Mouse (Mus musculus) E14TG2a.4 (cell line): ENCODE measurements at regions not wholly inside any gene's neighbourhood (a gene's known extent, or its start where the extent isn't known, plus 50 kb on each side); places are given as distances from the start of the nearest gene placed in this dataset.

Source experiments
- H3K27me3 ChIP-seq: 2 replicates; pipeline ENCODE4 v1.6.1; 2014; ENCODE audit warnings: low read length, control low read depth; ENCODE audit not compliant: insufficient read depth
- H3K36me3 ChIP-seq: 2 replicates; pipeline ENCODE4 v1.6.1; 2014; ENCODE audit warnings: low read length, control low read depth; ENCODE audit not compliant: insufficient read depth
- H3K4me1 ChIP-seq: replicated peaks from 2 replicates; pipeline ENCODE4 v1.6.1; 2014; ENCODE audit warnings: low read depth, low read length, control low read depth
- H3K4me3 ChIP-seq: replicated peaks from 2 replicates; pipeline ENCODE4 v1.5.1; 2014; ENCODE audit warnings: mild to moderate bottlenecking, low read length
- H3K9me3 ChIP-seq: 2 replicates; pipeline ENCODE4 v1.6.1; 2014; ENCODE audit warnings: low read length, control low read depth
- CTCF ChIP-seq: conservative IDR thresholded peaks from 2 replicates; pipeline ENCODE4 v1.5.1; 2014; ENCODE audit warnings: low read length
- NANOG ChIP-seq: IDR thresholded peaks from 2 replicates; pipeline ENCODE4 v1.6.1; 2014; ENCODE audit warnings: borderline replicate concordance, low read length, mixed read lengths
- POU5F1 ChIP-seq: IDR thresholded peaks from 2 replicates; pipeline ENCODE4 v1.6.1; 2014; ENCODE audit warnings: low read length, borderline replicate concordance

GRCm38 (mm10) chr7:136104021-136104420 lies 387.9 kb upstream of the Mki67 start:
- H3K4me3 ChIP-seq, result no peak overlapping the region
- no peaks in the 10 kb centered on the region for H3K9me3 ChIP-seq
- H3K4me1 ChIP-seq, result no peaks in the 10 kb centered on the region
- no peaks in the 10 kb centered on the region for H3K36me3 ChIP-seq
- no peaks in the 10 kb centered on the region for H3K27me3 ChIP-seq
- no peak for TF ChIP-seq POU5F1
- no peak for TF ChIP-seq NANOG
- no peak for TF ChIP-seq CTCF

DNA sequence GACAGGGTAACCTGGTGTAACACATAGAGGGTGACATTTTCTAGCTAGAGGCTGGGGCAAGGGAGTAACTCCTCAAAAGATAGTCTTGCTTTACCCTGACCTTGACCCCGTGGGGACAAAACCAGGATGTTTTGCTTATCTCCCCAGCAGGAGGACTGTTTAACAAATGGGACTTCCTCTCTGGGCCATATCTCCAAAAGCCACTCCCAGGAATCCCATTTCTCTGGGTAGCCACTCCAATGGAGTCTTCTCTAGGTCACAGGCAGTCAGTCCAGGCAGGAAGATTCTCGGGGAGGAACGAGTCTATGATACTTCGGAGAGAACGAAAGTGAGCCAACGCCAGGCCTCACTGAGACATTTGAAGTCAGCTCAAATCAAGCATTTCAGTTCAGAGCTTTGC lies 396.0 kb upstream of the Mki67 start:
- no peak for TF ChIP-seq NANOG
- no peak for TF ChIP-seq CTCF
- TF ChIP-seq POU5F1, result no peak
- no peaks in the 10 kb centered on the region for H3K36me3 ChIP-seq
- H3K9me3 ChIP-seq, result no peaks in the 10 kb centered on the region
- H3K4me3 ChIP-seq, result no peak overlapping the region
- H3K27me3 ChIP-seq, result no peaks in the 10 kb centered on the region
- peaks cover 11% of the 10 kb centered on the region for H3K4me1 ChIP-seq

DNA sequence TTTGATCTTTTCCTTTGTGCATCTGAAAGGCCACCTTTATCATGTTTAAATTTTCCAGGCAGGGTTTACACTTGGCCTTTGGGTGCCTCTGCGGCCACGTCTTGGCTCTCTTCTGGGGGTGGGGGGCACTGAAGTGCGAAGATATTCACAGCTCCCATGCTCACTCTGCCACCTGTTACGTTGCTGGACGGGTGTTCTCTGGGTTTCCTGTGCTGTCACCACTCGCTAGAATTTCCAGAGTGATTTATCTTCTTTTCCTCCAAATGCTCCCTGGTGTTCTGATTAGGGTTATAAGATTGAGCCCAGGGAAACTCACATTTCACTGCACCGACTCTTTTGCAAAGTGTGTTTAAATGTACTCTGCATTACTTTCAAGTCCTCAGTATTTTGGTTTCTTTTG lies 404.8 kb upstream of the Mki67 start:
- Histone ChIP-seq H3K4me1 (no peaks in the 10 kb centered on the region), H3K36me3 (no peaks in the 10 kb centered on the region), H3K27me3 (no peaks in the 10 kb centered on the region), H3K9me3 (no peaks in the 10 kb centered on the region), H3K4me3 (no peak overlapping the region)
- TF ChIP-seq NANOG (no peak), CTCF (no peak), POU5F1 (no peak)

GRCm38 (mm10) chr7:136121406-136121805 lies 405.2 kb upstream of the Mki67 start:
- 0 out of 2 replicates have a peak, but pooled peaks have one; percentile 5 for TF ChIP-seq CTCF
- no peak for TF ChIP-seq POU5F1
- Histone ChIP-seq H3K27me3 (no peaks in the 10 kb centered on the region), H3K36me3 (no peaks in the 10 kb centered on the region), H3K4me1 (no peaks in the 10 kb centered on the region), H3K4me3 (no peak overlapping the region), H3K9me3 (no peaks in the 10 kb centered on the region)

DNA sequence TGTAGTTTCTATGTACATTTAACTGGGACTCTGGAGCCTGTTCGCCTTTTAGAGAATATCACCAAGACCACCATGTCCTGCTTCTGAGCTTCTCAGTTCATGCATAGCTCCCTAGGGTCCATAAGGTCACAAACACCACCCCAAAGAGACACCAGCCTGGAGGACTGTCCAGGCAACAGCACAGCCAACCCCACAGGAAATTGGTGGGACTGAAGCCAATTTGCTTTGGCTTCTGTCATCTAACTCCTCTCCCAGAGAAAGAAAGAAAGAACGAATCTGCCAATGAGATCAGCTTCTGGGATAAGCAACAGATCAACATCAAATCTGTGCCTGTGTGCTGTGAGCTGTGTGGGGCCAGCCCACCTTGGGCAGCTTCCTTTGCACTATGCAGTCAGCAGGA lies 408.6 kb upstream of the Mki67 start:
- Histone ChIP-seq H3K27me3 (no peaks in the 10 kb centered on the region), H3K36me3 (no peaks in the 10 kb centered on the region), H3K4me3 (no peak overlapping the region), H3K4me1 (no peaks in the 10 kb centered on the region), H3K9me3 (no peaks in the 10 kb centered on the region)
- no peak for TF ChIP-seq CTCF
- no peak for TF ChIP-seq NANOG
- TF ChIP-seq POU5F1, result no peak

GRCm38 (mm10) chr7:136126393-136126792 lies 410.2 kb upstream of the Mki67 start:
- Histone ChIP-seq H3K36me3 (no peaks in the 10 kb centered on the region), H3K4me1 (no peaks in the 10 kb centered on the region), H3K9me3 (no peaks in the 10 kb centered on the region), H3K4me3 (no peak overlapping the region), H3K27me3 (no peaks in the 10 kb centered on the region)
- TF ChIP-seq NANOG, result no peak
- TF ChIP-seq CTCF, result no peak

- TF ChIP-seq POU5F1, result no peak
- no peak for TF ChIP-seq NANOG
- no peak for TF ChIP-seq CTCF
- no peaks in the 10 kb centered on the region for H3K9me3 ChIP-seq
- H3K27me3 ChIP-seq, result no peaks in the 10 kb centered on the region
- no peaks in the 10 kb centered on the region for H3K36me3 ChIP-seq
- H3K4me1 ChIP-seq, result no peaks in the 10 kb centered on the region
- H3K4me3 ChIP-seq, result no peak overlapping the region
Measured at GRCm38 (mm10) chr7:136127576-136127975, 411.4 kb upstream of the Mki67 start.

DNA sequence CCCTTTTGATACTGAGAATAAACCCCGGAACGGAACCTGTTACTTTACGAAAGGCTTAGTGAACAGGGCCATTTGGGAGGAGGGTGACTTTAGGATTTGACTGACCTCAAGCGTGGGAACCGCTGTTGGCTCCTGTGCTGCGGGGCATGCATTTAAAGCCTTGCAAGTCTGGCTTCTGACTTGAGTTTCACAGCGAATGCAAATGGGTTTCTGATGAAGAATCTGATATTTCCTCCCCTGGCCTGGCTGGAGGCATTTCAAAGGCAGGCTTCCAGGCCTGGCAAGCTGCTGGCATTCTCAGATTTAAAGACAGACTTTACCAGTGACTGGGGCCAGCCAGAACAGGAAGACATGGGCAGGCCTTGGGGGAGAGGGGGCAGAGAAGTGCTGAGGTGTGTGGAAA lies 413.6 kb upstream of the Mki67 start:
- Histone ChIP-seq H3K4me3 (no peak overlapping the region), H3K9me3 (no peaks in the 10 kb centered on the region), H3K4me1 (no peaks in the 10 kb centered on the region), H3K27me3 (no peaks in the 10 kb centered on the region), H3K36me3 (no peaks in the 10 kb centered on the region)
- no peak for TF ChIP-seq POU5F1
- TF ChIP-seq NANOG, result no peak
- no peak for TF ChIP-seq CTCF

GRCm38 (mm10) chr7:136130666-136131239 lies 414.6 kb upstream of the Mki67 start:
- Histone ChIP-seq H3K27me3 (no peaks in the 10 kb centered on the region), H3K36me3 (no peaks in the 10 kb centered on the region)
- TF ChIP-seq POU5F1 (no peak), NANOG (no peak), CTCF (no peak)

More at GRCm38 (mm10) chr7:136130666-136131239, 414.6 kb upstream of the Mki67 start:
- H3K4me1 ChIP-seq, result no peaks in the 10 kb centered on the region
- H3K4me3 ChIP-seq, result no peak overlapping the region
- H3K9me3 ChIP-seq, result no peaks in the 10 kb centered on the region
